In the genomic region with DNA sequence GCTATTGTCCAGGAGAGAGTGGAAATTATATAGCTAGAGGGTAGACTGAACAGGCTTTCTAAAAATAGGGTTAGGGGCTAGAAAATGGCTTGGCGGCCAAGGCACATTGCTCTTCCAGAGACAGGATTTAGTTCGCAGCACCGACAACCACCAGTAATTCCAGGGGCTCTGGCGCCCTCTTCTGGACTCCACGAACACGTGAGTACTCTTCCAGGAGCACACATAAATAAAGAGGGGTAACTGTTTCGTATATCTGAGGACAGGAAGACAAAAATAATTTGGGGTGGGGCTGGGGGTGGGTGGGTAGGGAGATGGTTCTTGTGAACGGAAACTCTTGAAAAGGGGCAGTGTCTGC, we compare ENCODE assay signal across 7 mouse cellular contexts. TPM values are rescaled to one million over a fixed set of nuclear protein-coding genes. Genes with fewer than 3 reads are reported as not detected.
DNase-seq lines count a peak whose midpoint lies in the region; ATAC-seq and TF ChIP-seq lines count a peak whose summit lies in the region.

No protein-coding gene starts in this region.

- peak; percentile 36 for DNase-seq in ovary, postnatal 14 days (ENCODE audit: low spot score)
- DNase-seq in ovary, postnatal 10 days (ENCODE audit: low spot score), result no peak
- peak; percentile 67 for DNase-seq in adrenal gland, postnatal 10 days
- DNase-seq in induced T-regulatory cell, adult 2 months (ENCODE audit: low read depth), result peak; percentile 73
- peak; percentile 61 for DNase-seq in lung, postnatal 0 days (ENCODE audit: low spot score)

- no peak overlapping the region for H3K27ac ChIP-seq in embryonic fibroblast, embryonic 13.5 days (ENCODE audit: insufficient read depth, low read length)
- H3K27ac ChIP-seq in lung, postnatal 0 days (ENCODE audit: low read length), result peak overlapping the region; percentile 73
- peak overlapping the region; percentile 67 for H3K27ac ChIP-seq in stomach, embryonic 16.5 days (ENCODE audit: low read length)

- peak; percentile 43; the same call in 1 of the 2 replicates for TF ChIP-seq CTCF in embryonic fibroblast, embryonic 13.5 days (IDR thresholded peaks at IDR 0.05; ENCODE audit: borderline replicate concordance, insufficient read depth, low read length)
- TF ChIP-seq CTCF in lung, postnatal 0 days (IDR thresholded peaks at IDR 0.05), result peak; percentile 70

- no peak for TF ChIP-seq POLR2A in embryonic fibroblast, embryonic 13.5 days (IDR thresholded peaks at IDR 0.05; ENCODE audit: low read depth, low read length)

- H3K36me3 ChIP-seq in lung, postnatal 0 days (ENCODE audit: insufficient read depth, low read length), result peaks cover 14% of the 10 kb centered on the region; the same call in 1 of the 2 replicates
- peaks cover 10% of the 10 kb centered on the region for H3K36me3 ChIP-seq in stomach, embryonic 16.5 days (ENCODE audit: control insufficient read depth, insufficient read depth, low read length)

- peak; percentile 42 for ATAC-seq in lung, postnatal 0 days
- ATAC-seq in stomach, embryonic 16.5 days (ENCODE audit: insufficient read depth, low FRiP score), result no peak

- H3K4me2 ChIP-seq in lung, postnatal 0 days (replicated peaks; ENCODE audit: low read depth, low read length), result no peak overlapping the region
- no peak overlapping the region for H3K4me2 ChIP-seq in stomach, embryonic 16.5 days (ENCODE audit: low read depth, low read length)

- TF ChIP-seq EP300 in lung, postnatal 0 days (IDR thresholded peaks at IDR 0.05), result no peak

- H3K9me3 ChIP-seq in lung, postnatal 0 days (ENCODE audit: low read length), result no peaks in the 10 kb centered on the region
- H3K9me3 ChIP-seq in stomach, embryonic 16.5 days (replicated peaks; ENCODE audit: control insufficient read depth, low read length), result no peaks in the 10 kb centered on the region

- no peaks in the 10 kb centered on the region for H3K4me1 ChIP-seq in embryonic fibroblast, embryonic 13.5 days (ENCODE audit: control insufficient read depth, insufficient read depth, low read length)
- no peaks in the 10 kb centered on the region for H3K4me1 ChIP-seq in lung, postnatal 0 days (ENCODE audit: insufficient read depth, low read depth, low read length)
- H3K4me1 ChIP-seq in stomach, embryonic 16.5 days (ENCODE audit: control insufficient read depth, insufficient read depth, low read length), result no peaks in the 10 kb centered on the region

- H3K9ac ChIP-seq in lung, postnatal 0 days (replicated peaks; ENCODE audit: low read depth), result no peak overlapping the region
- no peak overlapping the region for H3K9ac ChIP-seq in stomach, embryonic 16.5 days (ENCODE audit: low read length)

- no peaks in the 10 kb centered on the region for H3K27me3 ChIP-seq in lung, postnatal 0 days (replicated peaks; ENCODE audit: insufficient read depth, low read length)
- H3K27me3 ChIP-seq in stomach, embryonic 16.5 days (ENCODE audit: control insufficient read depth, insufficient read depth, low read length), result no peaks in the 10 kb centered on the region

- 27% methylated on average over 8 of the region's 8 CpGs for WGBS in lung, postnatal 0 days
- 43% methylated on average over 8 of the region's 8 CpGs for WGBS in stomach, embryonic 16.5 days

- no peak overlapping the region for H3K4me3 ChIP-seq in embryonic fibroblast, embryonic 13.5 days (ENCODE audit: insufficient read depth, low read length)
- no peak overlapping the region for H3K4me3 ChIP-seq in lung, postnatal 0 days (ENCODE audit: low read depth, low read length)
- no peak overlapping the region for H3K4me3 ChIP-seq in stomach, embryonic 16.5 days (replicated peaks; ENCODE audit: low read length)

RNA-seq across cellular contexts. Expression of a gene that starts 8.6 kb away (rescaled TPM):
- total RNA-seq in adrenal gland, postnatal 10 days (2021), result 1,000 to 10,000 TPM; 1,406 to 1,408 TPM
- polyA plus RNA-seq in embryonic fibroblast, embryonic 13.5 days (2011; ENCODE audit: insufficient read length, low read depth, missing spikeins), result 1,473 and 1,652 TPM in 2 replicates
- polyA plus RNA-seq in lung, postnatal 0 days (2015; fragmentation: Nextera tagmentation; extraction: Ambion mirVana), result 860 and 899 TPM in 2 replicates
- polyA plus RNA-seq in stomach, embryonic 16.5 days (2015; fragmentation: Nextera tagmentation; extraction: Ambion mirVana), result 1,067 and 1,217 TPM in 2 replicates
